Mouse (Mus musculus): ENCODE results near the gene D930020B18Rik.

Gene D930020B18Rik

DNA sequence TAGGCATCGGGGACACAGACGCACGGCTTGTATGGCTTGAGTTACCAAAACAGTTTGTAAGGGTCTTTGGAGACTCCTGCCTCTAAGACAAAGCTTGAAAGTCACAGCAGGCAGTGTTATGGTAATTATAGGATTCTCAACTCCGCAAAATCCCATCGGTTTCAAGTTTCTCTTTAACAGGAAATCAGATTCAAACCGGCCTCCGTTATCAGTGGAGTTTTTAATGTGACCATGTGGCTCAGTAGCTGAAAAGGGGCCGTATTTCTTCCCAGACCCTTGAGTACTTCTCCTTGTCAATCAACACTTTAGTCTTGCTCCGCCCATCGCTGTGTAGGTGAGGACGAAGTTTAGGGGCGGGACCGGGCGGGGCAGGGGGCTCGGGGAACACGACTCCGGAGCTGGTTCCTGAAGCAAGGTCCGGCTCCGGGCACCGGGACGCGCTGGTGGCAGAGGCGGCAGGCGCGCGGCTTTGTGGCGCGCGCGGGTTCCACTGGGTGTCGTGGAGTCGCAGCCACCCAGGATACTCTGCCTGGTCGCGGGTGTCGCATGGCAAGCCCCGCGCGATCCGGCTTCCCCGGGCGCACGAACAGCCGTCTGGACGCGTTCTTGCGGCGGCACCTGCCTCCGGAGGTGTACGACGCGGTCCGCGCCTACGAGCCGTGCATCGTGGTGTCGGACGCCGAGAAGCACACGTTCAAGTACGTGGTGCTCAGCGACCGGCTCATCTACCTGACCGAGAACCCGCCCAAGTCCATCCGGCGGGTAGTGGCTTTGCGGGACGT is at the start of gene D930020B18Rik:
Gene D930020B18Rik (plus strand): TSS at position 317 of the 782 bp plus-strand sequence.
- DNase-seq (ENCODE audit: low read depth in 1 of 2, low spot score in 2 of 2): no peak

DNA sequence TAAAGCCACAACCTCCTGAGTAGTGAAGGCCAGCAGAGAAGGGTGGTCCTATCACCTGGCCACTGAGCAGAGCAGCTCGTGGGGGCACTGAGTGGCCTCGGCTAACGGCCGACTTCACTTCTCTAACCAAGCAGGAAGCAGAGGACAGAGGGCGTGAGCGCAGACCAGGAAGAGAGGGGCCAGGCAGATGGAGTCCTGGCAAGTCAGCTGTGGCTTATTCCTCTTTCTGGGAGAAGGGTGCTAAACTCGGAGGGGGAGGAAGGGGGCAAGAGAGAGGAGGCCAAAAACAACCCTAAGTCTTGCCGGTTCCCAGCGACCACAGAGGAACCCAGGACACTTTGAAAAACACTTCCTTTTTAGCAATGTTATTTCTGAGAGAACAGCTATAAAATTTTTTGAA is 44.8 kb upstream of the D930020B18Rik start:
- peak in 1 of 2 experiments; percentile 21 for DNase-seq (ENCODE audit: low read depth in 1 of 2, low spot score in 2 of 2)

DNA sequence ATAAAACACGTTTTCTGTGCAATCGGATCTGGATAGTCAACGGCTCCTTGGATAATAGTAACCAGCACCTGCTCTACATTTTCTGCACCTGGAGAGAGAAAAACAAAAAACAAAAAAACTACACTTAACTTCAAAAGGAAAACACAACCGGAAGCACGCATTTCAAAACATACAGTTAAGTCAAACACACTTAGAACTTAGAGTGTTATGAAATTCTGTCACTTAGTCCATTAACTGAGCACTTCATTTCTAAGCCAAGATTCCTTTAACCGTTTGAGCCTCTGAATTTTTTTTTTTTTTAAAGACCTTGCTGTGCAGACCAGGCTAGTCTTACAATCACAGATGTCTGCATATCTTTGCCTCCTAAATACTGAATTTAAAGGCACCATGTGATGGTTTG is 40.1 kb upstream of the D930020B18Rik start:
- DNase-seq (ENCODE audit: low read depth in 1 of 2, low spot score in 2 of 2): no peak

DNA sequence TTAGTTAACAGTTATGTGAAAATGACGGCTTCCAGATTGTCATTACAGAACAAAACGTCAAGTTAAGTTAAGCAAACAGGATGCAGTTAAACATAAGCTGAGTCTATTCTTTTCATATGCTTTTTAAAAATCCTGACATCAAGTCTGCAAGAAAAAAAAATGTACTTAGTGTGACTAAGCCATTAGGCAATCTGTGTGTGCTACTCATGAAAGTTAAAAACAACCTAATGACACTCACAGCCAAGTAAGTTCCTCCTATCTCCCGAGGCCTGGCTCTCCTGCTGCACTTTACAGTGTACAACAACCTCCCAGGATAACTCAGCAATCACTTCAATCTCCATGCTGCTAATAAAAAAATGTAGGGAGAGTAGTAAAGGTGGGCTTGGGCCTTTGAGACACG is 37.8 kb upstream of the D930020B18Rik start:
- no peak for DNase-seq (ENCODE audit: low read depth in 1 of 2, low spot score in 2 of 2)

DNA sequence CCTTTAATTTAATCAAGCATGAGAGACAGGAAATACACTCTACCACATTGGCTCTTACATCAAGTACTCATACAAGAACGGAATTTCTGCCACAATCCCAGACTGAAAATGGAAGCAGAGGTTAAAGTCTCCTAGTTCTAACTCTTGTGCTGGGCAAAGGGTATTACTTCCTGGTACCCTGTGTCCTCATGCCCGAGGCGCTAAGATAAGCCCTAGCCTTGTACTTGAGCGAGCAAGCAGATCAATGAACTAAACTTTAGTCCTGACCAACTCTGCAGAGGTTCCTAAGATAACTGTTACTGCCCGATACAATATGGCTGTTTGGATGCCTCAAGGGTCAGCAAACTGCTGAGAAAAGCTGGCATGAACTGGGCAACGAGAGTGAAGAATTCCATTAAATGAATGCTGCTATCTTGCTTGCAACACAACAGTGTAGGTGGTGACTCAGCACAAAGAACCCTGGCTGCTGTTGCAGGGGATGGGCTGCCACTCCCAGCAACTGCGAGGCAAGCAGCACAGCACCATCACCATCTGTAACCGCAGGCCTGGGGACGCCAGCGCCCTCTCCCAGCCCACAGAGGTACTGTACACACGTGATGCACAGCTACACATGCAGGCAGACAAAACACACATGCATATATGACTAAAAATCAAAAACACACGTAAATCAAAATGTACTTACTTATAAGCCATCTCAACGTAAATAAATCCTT is 36.6 kb upstream of the D930020B18Rik start:
- DNase-seq (ENCODE audit: low read depth in 1 of 2, low spot score in 2 of 2): no peak

DNA sequence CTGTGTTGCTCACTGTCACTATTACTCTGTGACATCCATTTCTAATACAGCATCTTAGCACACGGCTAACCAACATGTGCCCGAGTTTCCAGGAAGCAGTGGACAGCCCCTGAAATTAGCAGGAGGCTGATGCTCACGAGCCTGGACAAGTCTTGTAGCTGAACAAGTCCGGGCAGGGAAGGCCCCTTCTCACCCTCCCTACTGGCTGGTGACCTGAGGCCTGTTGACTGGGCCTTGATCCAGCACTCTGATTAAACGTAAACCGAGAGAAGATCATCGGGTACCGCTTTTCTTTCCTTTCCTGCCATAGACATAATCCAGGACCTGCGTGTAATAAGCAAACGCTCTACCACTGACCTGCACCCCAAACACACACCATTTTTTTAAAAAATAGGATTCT is 33.2 kb upstream of the D930020B18Rik start:
- no peak for DNase-seq (ENCODE audit: low read depth in 1 of 2, low spot score in 2 of 2)

DNA sequence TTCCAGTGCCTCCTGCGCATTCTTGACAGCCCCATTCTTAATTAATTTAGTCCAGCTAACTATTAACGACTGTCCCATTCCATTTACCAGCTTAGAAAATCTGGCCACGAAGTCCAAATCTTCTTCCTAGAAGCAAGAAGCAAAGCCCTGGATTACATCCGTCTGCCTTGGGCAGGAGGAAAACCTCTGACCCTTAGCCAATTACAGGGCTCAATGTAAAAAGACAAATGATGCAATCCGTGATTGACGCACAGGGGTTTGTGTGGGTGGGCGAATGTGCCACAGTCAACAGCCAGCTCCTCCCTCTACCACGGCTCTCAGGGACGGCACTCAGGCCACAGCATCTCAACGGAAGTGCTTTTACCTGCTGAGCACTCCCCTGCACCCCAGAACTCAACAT is 29.8 kb upstream of the D930020B18Rik start:
- DNase-seq (ENCODE audit: low read depth in 1 of 2, low spot score in 2 of 2): no peak

DNA sequence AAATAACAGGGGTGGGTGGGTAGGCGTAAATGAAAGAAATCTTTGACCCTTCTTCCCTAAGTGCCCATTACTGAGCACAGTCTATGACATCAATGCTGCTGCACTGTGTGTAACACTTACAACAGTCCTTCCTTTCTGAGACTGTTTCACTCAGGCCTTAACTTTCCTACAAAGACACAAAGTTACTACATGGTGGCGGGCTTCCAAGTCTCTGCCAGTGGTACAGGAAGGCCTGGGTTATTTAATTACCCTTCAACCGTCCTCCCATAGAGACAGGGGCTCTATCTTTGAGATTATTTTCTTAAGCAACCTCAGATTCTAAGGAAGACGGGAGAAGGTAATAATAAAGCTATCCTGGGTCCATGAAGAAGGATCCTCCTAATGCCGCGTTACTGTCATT is 28.9 kb upstream of the D930020B18Rik start:
- no peak for DNase-seq (ENCODE audit: low read depth in 1 of 2, low spot score in 2 of 2)

DNA sequence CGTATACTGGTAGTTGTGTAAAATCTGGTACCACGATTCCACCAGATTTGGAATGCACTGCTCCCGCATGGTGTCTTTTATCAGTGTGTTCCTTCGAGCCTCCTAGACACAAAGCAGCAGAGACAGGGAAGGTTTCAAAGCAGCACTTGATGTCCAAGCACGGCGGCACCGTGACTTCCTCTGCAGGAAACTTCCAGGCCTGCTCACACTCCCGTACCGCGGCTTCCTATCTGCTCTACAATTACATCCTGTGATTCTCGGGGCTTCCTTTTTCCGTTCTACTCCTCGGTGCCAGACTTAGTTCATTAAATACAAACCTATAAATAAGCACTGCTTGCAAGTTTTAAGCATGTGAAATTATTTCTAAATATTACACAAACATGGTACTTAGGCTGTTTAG is 27.8 kb upstream of the D930020B18Rik start:
- DNase-seq (ENCODE audit: low read depth in 1 of 2, low spot score in 2 of 2): no peak

DNA sequence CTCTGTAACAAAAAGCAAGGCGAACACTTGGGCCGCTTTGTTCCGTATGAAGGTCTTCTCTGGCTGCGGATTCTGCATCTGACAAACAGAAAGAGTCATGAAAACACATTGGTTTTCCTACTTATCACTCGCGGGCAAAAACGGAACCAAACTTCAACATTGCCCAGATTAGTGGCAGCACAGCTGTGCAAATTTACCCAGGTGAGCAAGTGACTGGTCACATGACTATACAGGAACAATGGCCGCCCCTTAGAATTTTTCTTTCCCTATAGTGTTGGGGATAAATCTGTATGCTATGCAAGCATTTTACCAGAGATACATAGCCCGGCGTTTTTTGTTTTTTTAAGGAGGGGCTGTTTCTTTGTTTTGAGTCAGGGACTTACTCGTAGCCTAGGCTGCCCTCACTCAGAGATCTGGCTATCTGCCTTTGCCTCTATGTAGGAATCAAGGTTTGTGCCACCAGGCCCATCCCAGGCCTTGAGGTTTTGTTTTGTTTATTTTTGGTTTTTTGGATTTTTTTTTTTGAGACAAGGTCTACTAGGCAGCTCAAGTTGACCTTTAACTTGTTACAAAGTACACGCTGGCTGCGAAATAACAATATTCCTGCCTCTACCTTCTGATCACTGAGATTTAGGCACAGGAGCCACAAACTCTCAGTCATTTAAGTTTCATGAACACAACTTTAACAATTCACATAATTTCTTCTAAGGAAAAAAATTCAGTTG is 26.1 kb upstream of the D930020B18Rik start:
- DNase-seq (ENCODE audit: low read depth in 1 of 2, low spot score in 2 of 2): no peak

DNA sequence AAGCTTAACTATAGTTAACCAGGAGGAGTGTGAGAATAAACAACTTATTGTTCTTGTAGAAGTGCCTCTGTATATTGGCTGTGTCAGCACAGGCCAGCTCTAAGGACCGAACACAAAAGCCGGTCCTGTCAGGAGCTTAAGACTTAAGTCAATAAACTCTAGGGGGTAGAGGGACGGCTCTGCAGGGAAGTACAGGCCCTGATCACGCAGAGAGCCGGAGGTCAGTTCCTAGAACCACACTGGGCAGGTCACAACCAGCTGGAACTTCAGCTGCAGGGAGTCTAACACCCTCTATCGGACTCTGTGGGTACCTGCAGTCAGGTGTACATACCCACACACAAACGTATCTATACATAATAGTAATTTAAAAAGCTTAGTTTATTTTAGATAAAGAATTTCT is 25.5 kb upstream of the D930020B18Rik start:
- DNase-seq (ENCODE audit: low read depth in 1 of 2, low spot score in 2 of 2): no peak

DNA sequence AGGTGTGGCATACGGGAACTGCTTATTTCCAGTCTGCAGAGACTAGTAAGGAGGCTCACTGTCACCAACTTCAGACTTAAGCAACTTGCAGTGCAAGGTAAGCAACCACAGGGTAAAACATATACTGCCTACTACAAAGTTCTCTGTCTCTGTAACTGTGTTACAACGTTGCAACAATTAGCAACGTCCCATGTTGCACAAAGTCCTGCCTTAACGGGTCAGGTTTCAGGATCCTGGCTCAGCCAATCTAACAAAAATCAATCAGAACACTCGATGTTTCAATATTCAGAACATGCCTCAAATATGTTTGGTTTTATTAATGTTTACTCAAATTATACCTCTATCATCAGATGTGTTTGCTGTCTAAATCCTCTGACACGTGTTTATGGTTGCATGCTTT is 19.0 kb upstream of the D930020B18Rik start:
- DNase-seq (ENCODE audit: low read depth in 1 of 2, low spot score in 2 of 2): no peak

DNA sequence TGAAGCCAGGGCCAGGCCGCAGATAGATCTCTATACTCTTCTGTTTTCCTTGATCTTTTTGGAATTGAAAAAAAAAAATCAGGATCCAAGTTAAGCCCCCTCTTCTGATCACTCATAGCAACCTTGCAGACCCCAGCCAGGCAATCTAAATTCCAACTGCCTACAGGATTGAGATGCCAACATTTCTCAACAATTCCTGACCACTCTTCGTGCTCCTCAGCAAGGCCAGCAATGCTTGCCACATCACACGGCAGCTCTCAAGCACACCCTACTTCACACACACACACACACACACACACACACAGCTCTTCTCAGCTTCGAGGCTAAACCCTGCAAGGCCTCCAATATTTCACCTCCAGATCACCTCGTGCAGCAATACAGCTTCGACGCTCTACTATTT is 17.7 kb upstream of the D930020B18Rik start:
- no peak for DNase-seq (ENCODE audit: low read depth in 1 of 2, low spot score in 2 of 2)

DNA sequence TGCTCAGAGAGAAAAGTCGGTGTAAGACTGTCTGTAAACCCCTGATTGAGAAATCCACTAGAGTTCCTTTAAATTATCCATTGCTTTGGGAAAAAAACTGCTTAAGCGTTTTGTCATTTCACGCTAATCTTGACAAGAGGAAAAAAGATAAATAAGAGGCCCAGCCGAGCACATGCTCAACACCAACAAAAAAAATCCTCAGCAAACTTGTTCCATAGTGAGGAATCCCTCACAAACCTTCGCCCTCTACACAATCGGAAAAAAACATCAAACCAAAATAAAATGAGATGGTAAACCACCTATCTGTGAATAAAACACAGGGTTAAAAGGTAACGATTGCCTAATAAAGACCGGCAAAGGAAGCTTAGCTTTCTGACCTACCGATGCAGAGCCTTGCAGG is 16.4 kb upstream of the D930020B18Rik start:
- DNase-seq (ENCODE audit: low read depth in 1 of 2, low spot score in 2 of 2): no peak

DNA sequence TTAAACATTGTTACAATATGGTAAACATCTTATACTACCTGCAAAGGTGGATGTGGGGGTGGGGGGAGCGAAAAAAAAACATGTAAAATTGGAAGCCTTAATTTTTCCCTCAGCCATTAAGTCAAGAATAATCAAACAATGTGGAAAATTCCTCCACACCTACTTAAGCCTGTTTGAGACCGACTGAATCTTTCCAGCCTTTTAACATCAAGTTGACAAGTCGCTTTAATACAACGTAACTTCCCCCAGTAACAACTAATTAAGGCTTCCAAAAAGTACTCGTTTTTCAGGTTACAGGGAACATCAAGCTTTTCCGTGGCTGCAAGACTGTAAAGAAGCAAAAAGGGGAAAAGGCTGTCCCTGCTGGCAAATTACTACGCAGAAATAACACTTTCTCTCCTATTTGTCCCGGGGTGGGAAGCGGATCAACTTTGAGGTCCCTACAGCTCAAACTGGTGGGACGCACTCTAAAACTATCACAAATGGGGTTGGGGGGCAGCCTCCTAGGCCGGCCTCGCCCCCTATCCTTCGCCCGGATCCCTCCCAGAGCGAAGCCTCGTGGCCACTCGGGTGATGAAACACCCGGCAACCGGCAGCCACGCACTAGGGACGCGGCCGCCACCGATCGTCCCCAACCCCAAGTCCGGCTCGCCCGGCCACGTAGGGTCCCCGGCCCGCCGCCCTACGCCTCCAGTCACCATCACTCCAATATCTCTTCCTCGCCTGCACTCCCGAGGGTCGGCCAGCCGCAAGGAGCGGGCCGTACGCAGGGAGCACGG is 15.8 kb upstream of the D930020B18Rik start:
- DNase-seq (ENCODE audit: low read depth in 1 of 2, low spot score in 2 of 2): peak in 1 of 2 experiments; percentile 12

DNA sequence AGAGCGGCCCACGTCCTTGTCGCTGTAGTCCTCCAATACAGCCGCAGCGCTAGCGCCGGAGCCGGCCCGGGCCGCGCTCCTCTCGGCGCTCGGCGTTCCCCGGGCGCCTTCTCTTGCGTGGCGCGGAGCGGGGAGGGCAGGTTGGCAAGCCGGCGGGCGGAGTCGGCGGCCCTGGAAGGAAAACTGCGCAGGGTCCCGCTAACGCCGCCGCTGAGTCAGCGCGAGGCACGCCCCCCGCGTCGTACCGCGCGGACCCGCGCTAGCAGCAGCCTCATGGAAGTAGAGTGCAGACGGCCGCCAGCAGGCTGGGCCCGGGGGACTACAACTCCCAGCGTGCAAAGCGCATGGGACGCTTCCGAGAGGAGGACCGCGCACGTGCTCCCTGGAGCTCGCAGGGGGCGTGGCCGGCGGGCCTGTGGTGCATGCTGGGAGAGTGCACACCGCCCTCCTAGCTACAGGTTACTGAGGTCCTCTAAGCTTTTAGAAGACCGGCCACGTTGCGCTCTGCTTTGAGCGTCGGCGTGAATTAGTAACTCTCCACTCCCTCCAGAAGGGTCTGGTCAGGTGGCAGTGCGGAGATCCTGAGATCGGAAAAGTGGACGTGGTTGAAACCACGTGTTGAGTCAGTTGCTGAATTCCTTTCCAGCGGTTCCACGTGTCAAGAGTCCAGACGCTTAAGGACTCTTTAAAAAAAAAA is 15.1 kb upstream of the D930020B18Rik start, which contains the start of gene Xpot:
Gene Xpot (minus strand): TSS at position 147 of the 697 bp plus-strand sequence.
- peak; percentile 89 to 92 for DNase-seq (ENCODE audit: low read depth in 1 of 2, low spot score in 2 of 2)

DNA sequence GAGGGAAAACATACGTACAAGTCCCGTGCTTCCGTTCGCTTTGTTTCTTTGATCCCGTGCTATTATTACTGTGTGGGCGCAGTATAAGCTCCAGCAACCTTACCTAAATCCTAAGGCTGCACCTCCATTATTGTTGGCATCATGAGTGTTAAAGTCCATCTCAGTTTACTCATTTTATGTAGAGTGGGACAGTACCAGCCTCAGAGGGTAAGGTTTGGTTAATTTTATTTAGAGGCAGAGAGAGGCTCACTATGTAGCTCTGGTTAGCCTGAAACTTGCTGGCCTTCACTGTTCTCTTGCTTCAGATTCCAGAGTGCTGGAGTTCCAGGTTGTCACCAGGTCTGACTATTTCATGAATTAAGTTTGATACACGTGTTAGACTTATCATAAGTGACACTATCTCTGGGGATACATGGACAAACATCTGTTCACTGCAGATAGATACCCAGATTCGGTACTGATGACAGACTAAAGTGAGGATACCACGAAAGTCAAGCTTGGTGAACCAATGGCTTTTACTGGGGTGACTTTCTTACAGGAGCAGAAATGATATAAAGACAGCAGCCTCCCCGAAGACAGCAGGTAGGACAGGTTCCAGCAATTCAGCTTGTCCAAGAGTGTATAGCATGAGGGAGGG is 14.1 kb upstream of the D930020B18Rik start:
- DNase-seq (ENCODE audit: low read depth in 1 of 2, low spot score in 2 of 2): no peak

DNA sequence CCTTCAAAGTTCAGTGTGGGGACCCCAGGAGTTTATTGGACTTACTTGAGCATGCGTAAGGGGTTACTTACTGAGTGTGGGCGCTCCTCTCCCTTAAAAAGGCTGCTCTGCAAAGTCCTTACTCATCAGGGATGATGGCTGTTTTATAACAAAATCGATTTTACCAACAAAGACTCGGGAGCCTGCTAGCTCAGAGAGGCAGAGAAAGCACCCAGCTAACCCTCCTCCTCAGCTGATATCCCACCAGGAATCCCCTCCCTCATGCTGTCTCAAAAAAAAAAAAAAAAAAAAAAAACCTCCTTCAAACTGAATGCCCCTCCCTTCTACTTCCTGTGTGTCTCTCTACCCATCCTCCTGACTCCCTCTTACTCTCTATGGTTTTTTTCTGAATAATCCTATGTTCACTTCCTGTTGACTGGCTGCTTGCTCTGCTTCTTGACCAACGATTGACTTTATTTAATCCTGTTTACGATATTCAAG is 12.8 kb upstream of the D930020B18Rik start:
- no peak for DNase-seq (ENCODE audit: low read depth in 1 of 2, low spot score in 2 of 2)

DNA sequence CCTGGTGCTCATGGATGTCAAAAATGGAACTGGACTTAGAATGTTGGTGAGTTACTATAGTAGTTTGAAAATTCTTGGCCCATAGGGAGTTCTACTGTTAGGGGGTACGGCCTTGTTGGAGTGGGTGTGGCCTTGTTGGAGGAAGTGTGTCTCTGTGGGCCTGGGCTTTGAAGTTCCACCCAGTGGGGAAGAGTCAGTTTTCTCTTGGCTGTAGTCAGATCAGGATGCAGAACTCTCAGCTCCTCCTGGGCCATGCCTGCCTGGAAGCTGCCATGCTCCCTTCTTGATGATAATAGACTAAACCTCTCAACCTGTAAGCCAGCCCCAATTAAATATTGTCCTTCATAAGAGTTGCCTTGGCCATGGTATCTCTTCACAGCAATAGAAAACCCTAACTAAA is 7.2 kb upstream of the D930020B18Rik start:
- no peak for DNase-seq (ENCODE audit: low read depth in 1 of 2, low spot score in 2 of 2)

DNA sequence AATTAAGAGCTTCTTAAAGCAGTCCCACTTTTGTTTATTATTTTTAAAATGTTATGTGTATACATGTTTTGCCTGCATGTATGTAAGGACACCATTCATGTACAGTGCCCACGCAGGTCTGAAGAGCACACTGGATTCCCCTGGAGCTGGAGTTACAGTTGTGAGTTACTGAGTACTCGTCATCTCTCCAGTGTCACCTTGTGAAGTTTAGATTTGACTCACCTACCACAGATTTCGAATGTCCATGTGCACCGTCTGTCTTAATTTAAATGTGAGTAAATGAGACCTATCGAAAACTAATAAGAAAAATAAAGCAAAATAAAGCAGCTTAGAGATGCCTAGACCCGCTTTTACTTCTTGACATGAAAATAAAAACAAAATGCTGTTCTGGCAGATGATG is 5.1 kb upstream of the D930020B18Rik start:
- DNase-seq (ENCODE audit: low read depth in 1 of 2, low spot score in 2 of 2): no peak

Data from monocyte, adult 2 months (primary cell).